Mouse (Mus musculus): ENCODE measurements at regions not wholly inside any gene's neighbourhood (a gene's known extent, or its start where the extent isn't known, plus 50 kb on each side); places are given as distances from the start of the nearest gene placed in this dataset.

DNA sequence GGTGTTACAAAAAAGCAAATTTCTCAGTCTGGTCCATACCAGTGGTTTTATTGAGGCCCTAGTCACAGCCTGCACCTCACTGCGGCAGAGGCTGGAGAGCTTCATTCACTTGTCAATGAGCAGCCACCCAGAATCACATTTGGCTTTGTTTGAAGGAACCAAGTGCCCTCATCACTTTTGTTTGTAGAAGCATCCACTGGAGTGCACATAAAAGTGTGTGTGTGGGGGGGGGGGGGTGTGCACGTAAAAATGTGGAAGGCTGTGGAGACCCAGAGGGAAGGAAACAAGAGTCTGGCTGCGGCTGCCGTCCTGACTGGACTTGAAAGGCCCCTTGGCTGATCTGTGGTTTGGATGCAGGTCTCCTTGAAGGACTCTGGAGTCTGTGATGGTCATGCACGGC is 187.0 kb upstream of the Arglu1 start:
- H3K4me1 ChIP-seq (ENCODE audit: control insufficient read depth, insufficient read depth, low read length) = no peaks in the 10 kb centered on the region
- WGBS = 64% methylated on average over 5 of the region's 5 CpGs
- H3K4me3 ChIP-seq (ENCODE audit: insufficient read depth, low read depth, low read length) = no peak overlapping the region
- no peaks in the 10 kb centered on the region for H3K36me3 ChIP-seq (ENCODE audit: control insufficient read depth, insufficient read depth, low read length)
- no peaks in the 10 kb centered on the region for H3K27me3 ChIP-seq (replicated peaks; ENCODE audit: control insufficient read depth, insufficient read depth, low read length)
- H3K27ac ChIP-seq (ENCODE audit: insufficient read depth, low read depth, low read length) = no peak overlapping the region
- no peak for DNase-seq
- TF ChIP-seq CTCF (conservative IDR thresholded peaks at IDR 0.05; ENCODE audit: insufficient read depth, insufficient read length, low read depth, low read length) (no peak), POLR2A (IDR thresholded peaks at IDR 0.05; ENCODE audit: low read depth, low read length) (no peak)

- Histone ChIP-seq H3K4me1 (ENCODE audit: control insufficient read depth, insufficient read depth, low read length) (no peaks in the 10 kb centered on the region), H3K27me3 (replicated peaks; ENCODE audit: control insufficient read depth, insufficient read depth, low read length) (no peaks in the 10 kb centered on the region), H3K36me3 (ENCODE audit: control insufficient read depth, insufficient read depth, low read length) (no peaks in the 10 kb centered on the region), H3K27ac (ENCODE audit: insufficient read depth, low read depth, low read length) (no peak overlapping the region), H3K4me3 (ENCODE audit: insufficient read depth, low read depth, low read length) (no peak overlapping the region)
- no peak for TF ChIP-seq POLR2A (IDR thresholded peaks at IDR 0.05; ENCODE audit: low read depth, low read length)
- no peak for TF ChIP-seq CTCF (conservative IDR thresholded peaks at IDR 0.05; ENCODE audit: insufficient read depth, insufficient read length, low read depth, low read length)
- no peak for DNase-seq
- WGBS = 55% methylated on average over 9 of the region's 9 CpGs
These were observed 186.6 kb upstream of the Arglu1 start for GRCm38 (mm10) chr8:8876879-8877278.

DNA sequence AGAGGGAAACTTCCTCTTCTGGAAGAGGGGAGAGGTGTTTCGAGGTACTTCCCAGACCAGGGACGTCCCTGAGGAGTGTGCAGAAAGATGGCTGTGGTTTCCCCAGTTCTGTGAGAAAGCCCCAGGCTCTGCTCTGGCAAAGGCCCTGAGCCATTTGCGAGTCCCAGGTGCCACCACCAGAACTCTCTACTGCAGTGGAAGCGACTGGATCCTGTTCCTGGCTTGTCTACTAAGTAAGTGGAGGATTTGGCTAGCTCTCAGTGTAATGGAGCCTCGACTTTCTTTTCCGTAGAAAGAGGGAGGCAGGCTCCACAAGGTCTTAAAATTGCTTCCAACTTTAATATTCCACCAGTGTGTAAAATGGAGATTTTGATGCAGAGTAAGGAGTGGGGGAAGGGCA is 186.1 kb upstream of the Arglu1 start:
- TF ChIP-seq POLR2A (IDR thresholded peaks at IDR 0.05; ENCODE audit: low read depth, low read length) (no peak), CTCF (conservative IDR thresholded peaks at IDR 0.05; ENCODE audit: insufficient read depth, insufficient read length, low read depth, low read length) (no peak)
- no peaks in the 10 kb centered on the region for H3K36me3 ChIP-seq (ENCODE audit: control insufficient read depth, insufficient read depth, low read length)
- no peak for DNase-seq
- H3K27me3 ChIP-seq (replicated peaks; ENCODE audit: control insufficient read depth, insufficient read depth, low read length) = no peaks in the 10 kb centered on the region
- no peak overlapping the region for H3K4me3 ChIP-seq (ENCODE audit: insufficient read depth, low read depth, low read length)
- no peak overlapping the region for H3K27ac ChIP-seq (ENCODE audit: insufficient read depth, low read depth, low read length)
- no peaks in the 10 kb centered on the region for H3K4me1 ChIP-seq (ENCODE audit: control insufficient read depth, insufficient read depth, low read length)
- WGBS = 87% methylated on average over 6 of the region's 6 CpGs

- Histone ChIP-seq H3K27ac (ENCODE audit: insufficient read depth, low read depth, low read length) (no peak overlapping the region), H3K4me3 (ENCODE audit: insufficient read depth, low read depth, low read length) (no peak overlapping the region), H3K4me1 (ENCODE audit: control insufficient read depth, insufficient read depth, low read length) (peaks cover 2% of the 10 kb centered on the region; the same call in 1 of the 2 replicates), H3K36me3 (ENCODE audit: control insufficient read depth, insufficient read depth, low read length) (no peaks in the 10 kb centered on the region), H3K27me3 (replicated peaks; ENCODE audit: control insufficient read depth, insufficient read depth, low read length) (no peaks in the 10 kb centered on the region)
- no peak for DNase-seq
- TF ChIP-seq POLR2A (IDR thresholded peaks at IDR 0.05; ENCODE audit: low read depth, low read length) = no peak
- no peak for TF ChIP-seq CTCF (conservative IDR thresholded peaks at IDR 0.05; ENCODE audit: insufficient read depth, insufficient read length, low read depth, low read length)
- 88% methylated on average over 3 of the region's 3 CpGs for WGBS
These were observed 181.6 kb upstream of the Arglu1 start for GRCm38 (mm10) chr8:8871938-8872337.

DNA sequence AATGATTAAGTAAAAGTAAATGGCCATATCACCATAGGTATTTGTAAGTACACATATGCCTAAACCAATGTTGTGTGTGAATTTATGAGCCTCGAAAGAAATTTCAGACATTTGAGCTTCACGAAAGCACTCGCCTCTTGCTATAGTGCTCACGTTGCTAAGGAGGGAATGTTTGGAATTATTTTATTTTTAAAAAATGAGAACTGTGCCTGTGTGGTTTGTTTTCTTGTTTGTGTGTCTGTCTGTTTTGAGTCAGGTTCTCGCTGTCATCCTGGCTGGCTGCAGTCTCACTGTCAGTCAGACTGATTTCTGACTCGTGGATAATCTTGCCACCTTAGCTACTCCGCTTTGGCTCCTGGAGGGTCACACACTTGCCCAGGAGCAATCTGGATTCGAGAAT is 180.7 kb upstream of the Arglu1 start:
- Histone ChIP-seq H3K4me3 (ENCODE audit: insufficient read depth, low read depth, low read length) (no peak overlapping the region), H3K4me1 (ENCODE audit: control insufficient read depth, insufficient read depth, low read length) (peaks cover 2% of the 10 kb centered on the region; the same call in 1 of the 2 replicates), H3K27me3 (replicated peaks; ENCODE audit: control insufficient read depth, insufficient read depth, low read length) (no peaks in the 10 kb centered on the region), H3K27ac (ENCODE audit: insufficient read depth, low read depth, low read length) (no peak overlapping the region), H3K36me3 (ENCODE audit: control insufficient read depth, insufficient read depth, low read length) (no peaks in the 10 kb centered on the region)
- WGBS = 70% methylated on average over 8 of the region's 8 CpGs
- TF ChIP-seq POLR2A (IDR thresholded peaks at IDR 0.05; ENCODE audit: low read depth, low read length) = no peak
- TF ChIP-seq CTCF (conservative IDR thresholded peaks at IDR 0.05; ENCODE audit: insufficient read depth, insufficient read length, low read depth, low read length) = no peak
- DNase-seq = no peak

DNA sequence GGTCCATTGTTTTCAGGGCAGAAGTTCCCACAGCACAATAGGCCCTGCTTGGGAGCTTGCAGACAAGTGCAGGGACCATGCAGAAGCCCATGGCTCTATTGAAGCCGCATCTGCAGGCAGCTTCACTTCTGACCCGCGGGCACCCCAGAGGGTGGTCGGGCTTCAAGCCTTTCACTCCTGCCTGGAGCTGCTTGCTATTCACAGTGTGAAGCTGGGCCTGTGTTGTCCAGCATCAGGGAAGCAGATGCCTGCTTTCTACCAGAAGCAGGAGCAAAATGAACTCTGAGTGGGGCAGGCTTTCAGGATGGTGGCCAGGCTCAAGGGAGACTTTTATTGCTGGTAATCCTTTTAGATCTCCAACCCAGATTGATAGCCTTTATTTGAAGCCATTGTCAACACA is 180.2 kb upstream of the Arglu1 start:
- DNase-seq = no peak
- no peaks in the 10 kb centered on the region for H3K27me3 ChIP-seq (replicated peaks; ENCODE audit: control insufficient read depth, insufficient read depth, low read length)
- no peak overlapping the region for H3K4me3 ChIP-seq (ENCODE audit: insufficient read depth, low read depth, low read length)
- H3K27ac ChIP-seq (ENCODE audit: insufficient read depth, low read depth, low read length) = no peak overlapping the region
- WGBS = 44% methylated on average over 4 of the region's 4 CpGs
- H3K4me1 ChIP-seq (ENCODE audit: control insufficient read depth, insufficient read depth, low read length) = peaks cover 2% of the 10 kb centered on the region; the same call in 1 of the 2 replicates
- no peaks in the 10 kb centered on the region for H3K36me3 ChIP-seq (ENCODE audit: control insufficient read depth, insufficient read depth, low read length)
- TF ChIP-seq POLR2A (IDR thresholded peaks at IDR 0.05; ENCODE audit: low read depth, low read length) = no peak
- no peak for TF ChIP-seq CTCF (conservative IDR thresholded peaks at IDR 0.05; ENCODE audit: insufficient read depth, insufficient read length, low read depth, low read length)

DNA sequence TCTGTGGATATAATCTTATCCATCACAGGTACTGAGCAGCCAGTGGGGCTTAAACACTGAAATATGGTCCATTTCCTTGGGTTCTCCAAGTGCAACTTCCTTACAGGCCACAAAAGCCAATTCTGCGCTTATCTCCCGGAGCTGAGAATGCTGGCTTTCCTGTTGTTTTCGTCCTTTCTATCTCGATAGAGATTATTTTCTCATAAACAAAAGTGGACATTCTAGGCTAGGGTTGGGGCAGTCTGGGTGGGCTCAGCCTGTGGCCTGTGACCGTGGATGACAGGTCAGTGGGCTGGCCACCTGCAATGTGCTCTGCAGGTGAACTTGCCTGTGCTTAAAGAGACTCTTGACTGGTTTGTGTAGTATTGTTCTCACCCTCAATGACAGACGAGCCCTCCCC is 179.0 kb upstream of the Arglu1 start:
- H3K36me3 ChIP-seq (ENCODE audit: control insufficient read depth, insufficient read depth, low read length) = no peaks in the 10 kb centered on the region
- WGBS = 64% methylated on average over 6 of the region's 6 CpGs
- DNase-seq = no peak
- TF ChIP-seq CTCF (conservative IDR thresholded peaks at IDR 0.05; ENCODE audit: insufficient read depth, insufficient read length, low read depth, low read length) (no peak), POLR2A (IDR thresholded peaks at IDR 0.05; ENCODE audit: low read depth, low read length) (no peak)
- no peaks in the 10 kb centered on the region for H3K27me3 ChIP-seq (replicated peaks; ENCODE audit: control insufficient read depth, insufficient read depth, low read length)
- H3K4me3 ChIP-seq (ENCODE audit: insufficient read depth, low read depth, low read length) = no peak overlapping the region
- H3K27ac ChIP-seq (ENCODE audit: insufficient read depth, low read depth, low read length) = no peak overlapping the region
- peaks cover 2% of the 10 kb centered on the region; the same call in 1 of the 2 replicates for H3K4me1 ChIP-seq (ENCODE audit: control insufficient read depth, insufficient read depth, low read length)

DNA sequence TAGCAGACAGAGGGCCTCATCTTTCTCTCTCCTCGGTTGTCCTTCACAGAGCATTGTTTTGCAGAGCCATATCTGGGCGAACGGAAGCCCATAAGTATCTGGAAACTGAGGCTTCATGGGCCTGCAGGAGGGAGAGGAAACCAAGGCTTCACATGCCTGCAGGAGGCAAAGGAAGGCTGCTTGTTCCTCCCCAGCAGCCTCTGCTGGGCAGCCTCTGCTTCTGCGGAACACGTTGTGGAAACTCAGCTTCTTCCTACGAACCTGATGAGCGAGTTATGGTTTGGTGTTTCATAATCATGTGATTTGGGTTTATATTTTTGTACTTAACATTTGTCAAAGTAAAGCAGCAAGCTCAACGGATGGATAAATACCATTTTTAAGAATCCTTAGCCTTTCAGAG is 177.6 kb upstream of the Arglu1 start:
- no peak for TF ChIP-seq POLR2A (IDR thresholded peaks at IDR 0.05; ENCODE audit: low read depth, low read length)
- no peak for TF ChIP-seq CTCF (conservative IDR thresholded peaks at IDR 0.05; ENCODE audit: insufficient read depth, insufficient read length, low read depth, low read length)
- H3K27ac ChIP-seq (ENCODE audit: insufficient read depth, low read depth, low read length) = no peak overlapping the region
- no peak for DNase-seq
- H3K4me1 ChIP-seq (ENCODE audit: control insufficient read depth, insufficient read depth, low read length) = peaks cover 2% of the 10 kb centered on the region; the same call in 1 of the 2 replicates
- WGBS = 78% methylated on average over 8 of the region's 8 CpGs
- H3K4me3 ChIP-seq (ENCODE audit: insufficient read depth, low read depth, low read length) = no peak overlapping the region
- no peaks in the 10 kb centered on the region for H3K36me3 ChIP-seq (ENCODE audit: control insufficient read depth, insufficient read depth, low read length)
- no peaks in the 10 kb centered on the region for H3K27me3 ChIP-seq (replicated peaks; ENCODE audit: control insufficient read depth, insufficient read depth, low read length)

Measured in kidney, adult 2 months (tissue).